Mouse (Mus musculus) CD8-positive naive resting alpha-beta T cell, adult 2 months (primary cell): ENCODE measurements at regions not wholly inside any gene's neighbourhood (a gene's known extent, or its start where the extent isn't known, plus 50 kb on each side); places are given as distances from the start of the nearest gene placed in this dataset.

Experiments
- DNase-seq, 2 experiments: peaks; one replicate each; pipeline ENCODE4 v3.0.0; 2022; ENCODE audit warnings: low read depth in 2 of 2, low spot score in 2 of 2

DNA sequence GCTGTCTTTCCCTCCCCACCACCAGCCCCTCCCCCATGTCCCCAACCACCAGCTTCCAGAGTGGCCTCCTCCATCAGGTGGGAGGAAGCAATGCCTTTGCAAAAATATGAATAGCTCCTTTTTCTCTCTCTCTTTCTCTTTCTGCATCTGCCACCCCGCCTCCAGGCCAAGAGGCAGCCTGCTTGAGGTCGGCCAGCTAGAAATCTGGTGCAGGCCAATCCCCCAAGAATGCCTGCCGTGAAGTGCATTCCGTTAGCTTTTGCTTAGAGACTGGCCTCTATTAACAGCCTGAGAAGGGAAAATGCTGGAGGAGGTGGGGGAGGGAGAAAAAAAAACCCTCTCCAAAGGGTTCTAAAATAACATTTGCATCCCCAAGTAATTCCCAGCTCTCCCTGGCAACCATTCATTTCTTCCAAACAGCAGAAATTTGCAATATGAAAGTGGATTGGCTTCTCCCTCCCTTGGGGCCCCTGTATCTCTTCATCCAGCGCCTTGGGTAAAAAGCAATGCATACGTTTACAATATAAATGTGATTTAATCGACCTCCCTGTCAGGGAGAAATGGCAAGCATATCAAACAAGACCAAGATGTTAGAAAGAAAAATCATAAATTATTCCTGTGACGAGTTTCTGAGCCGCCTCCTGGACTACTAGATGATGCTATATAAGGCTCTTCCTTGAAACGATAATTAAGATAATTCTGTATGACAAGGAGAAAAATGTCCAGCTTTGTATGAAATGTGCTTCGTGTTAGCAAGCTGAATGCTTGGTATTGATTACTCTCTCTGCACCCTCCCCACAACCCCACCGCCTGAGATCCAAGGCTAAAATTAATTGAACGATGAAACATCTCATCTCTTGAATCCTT is 339.8 kb downstream of the Rps24 start:
- DNase-seq: no peak

DNA sequence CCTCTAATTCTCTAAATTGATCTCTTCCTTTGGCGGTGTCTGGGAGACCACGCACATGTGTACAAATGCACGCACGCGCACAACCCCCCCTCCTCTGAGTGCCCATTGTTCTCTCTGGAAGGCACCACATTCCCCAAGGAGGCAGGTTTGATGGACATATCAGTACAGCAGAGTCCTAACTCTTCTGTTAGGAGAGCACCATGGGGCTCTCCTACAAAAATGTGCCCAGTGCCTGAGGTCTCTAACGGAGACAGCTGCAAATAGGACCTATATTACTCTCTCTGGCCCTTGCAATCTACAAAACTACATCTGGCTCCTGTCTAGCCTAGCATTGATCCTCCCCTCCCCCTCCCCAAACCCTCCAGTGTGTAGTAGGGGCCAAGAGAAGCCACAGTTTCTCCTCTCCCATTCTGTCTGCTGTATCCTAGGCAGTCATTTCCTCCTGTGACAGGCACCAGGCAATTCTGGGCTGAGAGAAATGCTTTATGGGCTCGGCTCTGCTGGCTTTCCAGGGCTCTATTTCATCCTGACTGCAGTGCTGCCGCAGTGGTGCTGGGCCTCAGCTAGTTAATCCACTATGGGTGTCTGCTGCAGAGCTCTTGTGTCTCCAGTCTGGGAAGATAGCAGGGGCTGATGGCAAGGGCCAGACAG is 340.6 kb downstream of the Rps24 start:
- DNase-seq: no peak

DNA sequence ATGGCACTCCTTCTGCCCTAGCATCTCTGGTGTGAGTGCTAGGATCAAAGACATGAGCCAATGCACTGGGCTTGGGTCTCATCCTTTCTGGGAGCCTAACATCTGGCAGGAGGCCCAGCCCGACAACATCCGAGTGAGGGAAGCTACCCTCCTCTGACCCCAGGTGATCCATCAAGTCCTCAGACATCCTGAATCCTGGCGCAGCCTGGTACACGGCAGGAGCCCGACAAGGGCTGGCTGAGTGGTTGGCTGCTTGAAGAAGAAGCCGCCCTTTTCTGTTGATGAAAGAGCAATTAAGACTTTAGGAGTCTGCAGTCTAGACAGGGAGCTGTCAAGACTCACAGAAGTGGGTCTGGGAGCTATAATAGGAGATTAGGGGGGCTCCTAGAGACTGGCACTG is 342.1 kb downstream of the Rps24 start:
- no peak for DNase-seq

DNA sequence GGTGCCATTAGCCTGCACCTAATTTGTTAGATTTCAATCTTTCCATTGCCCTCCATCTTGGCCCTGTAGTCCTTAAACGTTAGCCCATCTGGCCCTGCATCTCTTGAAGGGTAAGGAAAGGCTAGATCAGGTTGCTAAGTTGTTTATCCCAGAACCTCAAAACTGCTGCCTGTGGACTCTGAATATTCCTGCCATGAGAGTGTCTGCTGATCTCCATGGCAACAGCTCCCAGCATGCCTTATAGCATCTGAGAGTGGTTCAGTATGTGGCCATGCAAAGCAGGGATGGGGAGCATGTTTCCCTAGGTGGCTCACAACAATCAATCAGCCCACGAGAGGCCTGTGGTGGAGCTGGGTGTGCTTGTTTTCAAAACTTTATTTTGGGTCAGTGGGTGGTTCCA is 346.3 kb downstream of the Rps24 start:
- DNase-seq: no peak

DNA sequence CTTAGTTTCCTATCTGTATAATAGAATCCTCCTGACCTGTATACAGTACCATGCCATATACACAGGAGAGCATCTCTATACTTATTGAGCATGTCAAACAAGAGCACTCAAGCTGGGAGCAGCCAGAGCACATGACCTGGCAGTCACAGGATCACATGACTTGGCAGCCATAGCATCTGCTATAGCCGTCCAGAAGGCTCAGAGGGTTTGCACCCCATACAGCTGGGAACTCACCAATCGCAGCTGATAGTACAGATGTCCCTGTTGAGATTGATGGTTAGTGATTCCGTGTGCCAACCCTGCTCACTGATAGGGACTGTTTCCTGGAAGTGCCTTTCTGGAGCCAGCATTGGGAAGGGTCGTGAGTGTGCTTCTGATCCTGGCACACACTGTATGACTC is 351.3 kb downstream of the Rps24 start:
- no peak for DNase-seq

DNA sequence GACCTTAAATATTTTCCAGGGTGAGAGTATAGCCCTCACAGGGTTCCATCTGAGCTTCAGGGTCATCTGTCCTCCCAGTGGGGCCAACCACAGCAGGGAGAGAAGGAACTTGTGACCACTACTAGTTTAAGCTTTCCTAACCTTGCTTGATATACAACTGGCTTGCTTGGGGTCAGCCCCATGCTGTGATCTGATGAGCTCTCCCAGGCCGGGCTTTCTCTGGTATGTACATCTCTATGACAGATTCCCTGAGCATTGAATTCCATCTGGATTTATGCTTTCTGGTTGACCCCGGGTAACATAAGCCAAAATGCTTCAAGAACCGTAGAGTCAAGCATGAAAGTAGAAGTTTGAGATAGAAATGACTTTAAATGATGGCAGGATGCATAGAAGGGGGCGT is 352.1 kb downstream of the Rps24 start:
- DNase-seq: no peak

DNA sequence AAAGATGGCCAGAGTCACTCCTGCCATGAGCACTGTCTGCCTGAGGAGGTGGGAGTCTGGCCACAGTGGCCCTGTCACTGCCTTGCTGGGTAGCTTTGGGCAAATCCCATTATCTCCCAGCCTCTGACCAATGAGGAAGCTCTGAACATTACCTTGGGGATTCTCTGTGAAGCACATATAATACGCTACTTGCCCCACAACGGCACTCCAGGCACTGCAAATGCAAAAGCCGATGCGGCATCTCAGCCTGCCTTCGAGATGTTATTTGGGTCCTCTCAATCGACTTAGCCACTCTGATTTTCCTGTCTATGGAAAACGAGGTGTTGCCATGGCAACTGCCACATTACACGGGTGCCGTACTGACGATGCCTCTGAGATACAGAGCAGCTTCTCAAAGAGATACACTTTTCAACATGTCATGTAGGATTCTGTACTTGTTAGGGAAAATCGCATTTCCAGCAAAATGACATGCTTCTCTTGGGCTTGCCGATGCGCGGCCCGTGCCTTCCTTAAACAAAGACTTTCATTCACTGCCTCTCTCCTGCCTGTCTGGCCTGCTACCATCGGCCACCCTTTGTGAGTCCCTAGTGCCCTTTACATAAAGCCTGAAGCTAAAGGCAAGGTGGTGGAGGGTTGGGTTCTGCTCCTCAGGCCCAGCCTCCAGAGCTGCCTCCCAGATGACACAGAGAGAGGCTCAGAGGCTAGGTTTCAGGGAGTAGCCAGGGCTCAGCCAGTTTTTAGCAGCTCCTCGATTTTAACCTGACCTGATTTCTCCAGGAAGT is 355.0 kb downstream of the Rps24 start:
- DNase-seq: no peak

DNA sequence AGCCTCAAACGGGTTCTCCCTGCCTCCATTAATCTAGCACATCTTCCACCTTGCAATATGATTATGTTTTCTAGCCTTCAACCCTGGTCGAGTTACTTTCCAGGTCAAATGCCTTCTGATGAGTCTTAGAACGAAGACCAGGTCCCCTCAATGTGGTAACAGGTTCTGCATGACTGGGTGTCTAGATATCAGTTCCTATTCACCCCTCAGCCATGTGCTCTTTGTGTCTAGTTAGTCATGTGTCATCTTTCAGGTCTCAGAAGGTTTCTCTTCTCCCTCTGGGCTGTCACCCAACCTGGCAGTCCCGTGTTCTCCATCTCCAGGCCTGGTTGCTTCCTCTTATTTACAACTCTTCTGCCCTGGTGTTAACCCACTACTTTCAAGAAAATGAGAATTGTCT is 356.7 kb downstream of the Rps24 start:
- DNase-seq: no peak

DNA sequence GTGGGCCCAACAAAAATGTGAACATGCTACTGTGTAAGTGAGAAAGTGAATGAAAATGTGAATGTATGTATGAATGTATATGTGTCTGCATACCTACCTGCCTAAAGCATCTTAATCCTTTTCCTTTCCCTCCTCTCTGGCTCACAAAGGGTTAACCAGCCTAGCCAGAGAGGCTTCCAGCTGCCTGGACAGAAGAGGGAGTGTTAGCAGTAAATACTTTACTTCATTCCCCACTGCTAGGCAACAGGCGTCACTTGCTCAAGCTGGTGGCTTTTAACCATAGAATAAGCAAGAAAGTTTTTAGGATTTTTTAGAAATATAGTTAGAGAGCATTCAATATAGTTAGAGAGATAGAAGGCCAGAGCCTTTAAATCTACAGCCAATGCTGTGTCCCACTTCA is 363.6 kb downstream of the Rps24 start:
- no peak for DNase-seq

DNA sequence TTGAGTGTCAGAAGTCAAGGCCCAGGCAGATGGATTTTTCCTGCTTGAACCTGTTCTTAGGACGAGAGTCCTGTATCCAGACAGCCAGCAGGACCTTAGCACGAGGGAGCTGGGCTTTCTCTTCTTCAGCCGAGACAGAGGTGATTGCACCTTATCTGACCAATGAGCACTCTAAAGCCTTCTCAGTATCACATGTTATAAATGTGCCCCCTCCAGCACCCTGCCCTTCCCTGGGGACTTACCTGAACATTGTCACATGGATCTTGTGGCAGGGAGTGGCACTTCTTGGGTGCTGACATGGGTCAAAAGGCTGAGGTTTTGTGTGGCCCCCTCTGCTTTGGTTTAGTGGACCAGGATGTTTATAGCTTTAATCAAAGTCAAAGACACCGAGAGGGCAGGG is 367.5 kb downstream of the Rps24 start:
- DNase-seq: no peak

DNA sequence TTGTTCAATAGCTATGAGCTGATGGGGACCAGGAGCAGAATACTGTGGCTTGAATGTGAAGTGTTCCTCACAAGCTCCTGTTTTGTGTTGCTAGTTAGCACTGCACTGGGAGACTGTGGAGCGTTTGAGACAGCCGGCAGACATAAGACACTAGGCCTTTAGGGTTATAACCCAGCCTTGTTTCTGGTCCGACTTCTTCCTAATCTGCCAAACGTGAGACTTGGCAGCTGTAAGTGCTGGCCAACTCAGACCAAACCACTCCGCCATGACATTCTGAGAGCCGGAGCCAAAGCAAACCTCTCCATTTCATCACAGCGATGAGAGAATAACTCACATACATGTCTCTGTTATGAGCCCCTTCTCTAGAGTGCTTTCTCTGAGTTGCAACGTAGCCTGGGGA is 375.2 kb downstream of the Rps24 start:
- DNase-seq: no peak

DNA sequence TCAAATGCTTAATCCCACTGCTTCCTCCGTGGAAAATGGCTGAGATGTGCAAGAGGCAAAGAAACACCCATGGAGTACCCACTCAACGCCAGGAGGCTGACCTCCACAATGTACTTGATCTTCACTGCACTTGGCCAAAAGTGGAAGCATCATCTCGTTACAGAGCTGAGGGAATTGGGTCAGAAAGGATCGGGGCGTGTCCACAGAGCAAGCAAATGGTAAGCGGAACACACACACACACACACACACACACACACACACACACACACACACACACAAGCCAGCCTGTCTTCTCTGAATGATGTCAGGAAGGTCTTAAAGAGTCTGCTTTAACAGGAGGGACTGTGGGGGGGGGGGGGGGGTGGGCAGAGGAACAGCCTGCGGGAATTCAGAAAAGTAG is 375.7 kb downstream of the Rps24 start:
- no peak for DNase-seq

DNA sequence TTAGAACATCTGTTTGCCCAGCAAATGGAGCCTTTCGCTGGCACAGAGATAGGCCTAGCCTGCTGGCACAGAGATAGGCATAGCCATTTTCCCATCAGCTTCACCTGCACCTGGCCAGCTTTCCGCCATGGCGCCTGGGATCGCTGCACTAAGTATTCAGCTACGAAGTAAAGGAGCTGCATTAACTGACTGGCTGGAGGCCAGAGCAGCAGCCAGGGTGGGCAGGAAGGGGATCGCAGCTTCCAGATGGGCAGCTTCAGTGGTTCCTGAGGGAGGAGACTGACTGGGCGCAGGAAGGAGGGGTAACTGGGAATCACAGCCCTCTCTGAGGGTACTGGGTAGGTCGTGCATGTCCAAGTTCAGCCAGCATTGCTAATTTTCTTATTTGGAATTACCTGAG is 376.2 kb downstream of the Rps24 start:
- no peak for DNase-seq

DNA sequence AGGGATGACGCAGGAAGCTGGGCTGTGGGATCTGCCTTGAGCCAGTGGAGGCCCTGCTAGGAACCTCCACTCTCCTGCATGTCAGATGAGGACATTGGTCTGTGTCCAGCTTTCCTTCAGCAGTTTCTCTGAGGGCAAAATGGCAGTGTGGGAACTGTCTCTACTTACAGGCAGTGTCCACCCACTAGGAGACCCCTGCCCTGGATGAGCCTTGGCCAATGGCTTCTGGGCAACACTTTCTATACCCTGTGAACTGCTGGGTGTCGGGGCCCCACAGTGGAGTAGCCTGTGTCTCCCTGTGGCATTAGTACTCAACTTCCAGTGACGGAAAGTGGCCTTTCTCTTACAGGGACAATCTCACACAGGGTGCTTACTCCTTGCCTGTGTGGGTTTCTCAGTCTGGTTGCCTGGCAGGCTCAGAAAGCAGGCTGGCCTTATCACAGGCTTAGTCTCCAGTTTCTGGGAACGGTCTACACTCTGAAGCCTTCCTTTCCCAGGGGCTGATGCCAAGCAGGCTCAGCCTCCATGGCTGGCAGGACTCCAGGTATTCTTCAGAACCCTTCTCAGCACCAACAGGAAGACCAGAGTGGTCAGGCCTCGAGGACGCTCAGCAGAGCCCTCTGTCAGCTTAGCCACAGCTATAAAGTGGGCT is 378.8 kb downstream of the Rps24 start:
- no peak for DNase-seq

DNA sequence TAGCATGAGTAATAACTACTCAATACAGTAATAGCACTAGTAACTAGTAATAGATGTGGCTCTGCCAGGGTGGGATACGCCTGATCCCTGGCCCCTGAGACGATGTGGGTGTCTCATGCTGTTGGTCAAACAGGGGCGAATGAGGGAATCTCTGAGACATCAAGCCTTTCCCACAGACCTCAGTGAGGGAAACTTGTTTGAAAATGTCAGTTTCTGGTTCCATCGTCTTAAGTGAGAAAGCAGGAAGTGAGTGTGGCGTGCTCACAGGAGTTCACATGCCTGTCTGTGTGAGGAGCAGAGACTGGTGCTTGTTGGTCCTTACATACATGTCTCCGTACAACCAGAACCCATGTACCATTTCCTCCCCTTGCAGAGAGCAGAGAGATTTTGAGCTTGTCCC is 380.9 kb downstream of the Rps24 start:
- no peak for DNase-seq

DNA sequence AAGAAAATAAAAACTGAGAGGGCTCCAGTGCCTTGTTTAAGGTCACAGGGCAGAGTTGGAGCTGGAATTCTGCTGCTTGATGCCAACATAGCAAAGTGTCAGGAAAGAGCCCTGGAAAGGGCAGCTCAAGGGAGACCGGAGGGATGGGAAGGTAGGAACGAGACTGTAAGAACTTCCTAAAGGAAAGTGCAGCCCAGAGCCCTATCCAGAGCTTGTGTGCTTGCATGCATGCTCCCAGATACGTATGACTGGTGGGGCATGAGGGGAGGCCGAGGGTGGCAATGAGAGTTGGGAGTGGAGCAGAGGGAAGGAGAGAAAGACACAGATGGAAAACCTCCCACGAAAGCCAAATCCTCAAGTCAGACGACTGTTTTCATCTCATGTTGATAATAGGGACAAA is 381.8 kb downstream of the Rps24 start:
- no peak for DNase-seq

DNA sequence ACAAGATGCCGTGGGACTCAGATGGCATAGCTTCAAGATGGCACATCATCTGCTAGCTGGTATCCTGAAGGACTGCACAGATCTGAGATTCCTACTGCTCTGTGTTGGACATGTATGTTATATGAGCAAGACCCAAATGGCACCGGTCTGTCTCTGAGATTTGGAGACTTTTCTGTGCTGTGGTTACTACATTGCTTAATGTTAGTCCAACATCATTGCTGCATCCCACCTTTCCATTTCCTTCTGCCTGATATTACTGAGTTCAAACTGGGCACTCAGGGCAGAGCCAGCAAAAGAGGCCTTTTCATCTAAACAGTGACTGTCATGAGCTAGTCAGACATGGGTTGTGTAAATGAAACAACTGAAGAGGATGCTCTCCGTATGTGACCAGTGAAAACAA is 383.3 kb downstream of the Rps24 start:
- DNase-seq: no peak

DNA sequence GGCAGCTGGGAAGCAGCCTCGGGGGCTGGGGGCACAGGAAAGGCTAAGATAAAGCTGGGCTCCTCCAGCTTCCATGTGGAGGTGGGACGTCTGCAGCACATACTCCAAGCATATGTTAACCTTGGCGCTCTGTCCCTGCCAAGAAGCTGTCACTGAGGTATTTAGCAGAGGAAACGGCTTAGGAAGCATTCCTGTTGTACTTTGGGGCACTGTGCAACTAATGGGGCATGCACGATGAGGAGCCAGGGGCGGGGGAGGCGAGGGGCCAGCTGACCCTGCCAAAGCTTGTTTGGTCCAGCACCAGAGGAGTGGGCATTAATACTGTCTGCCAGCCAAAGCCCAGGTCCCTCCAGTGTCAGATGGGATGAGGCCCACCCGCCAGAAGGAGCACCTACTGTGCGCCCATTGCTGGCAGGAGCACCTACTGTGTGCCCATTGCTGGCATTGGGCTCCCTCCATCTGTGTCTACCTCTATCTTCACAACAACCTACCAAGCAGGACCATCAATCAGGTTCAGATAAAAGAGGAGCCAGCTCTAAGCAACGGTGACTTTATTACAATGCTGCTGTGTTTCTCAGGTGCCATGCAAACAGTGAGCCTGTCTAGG is 384.6 kb downstream of the Rps24 start:
- DNase-seq: no peak

DNA sequence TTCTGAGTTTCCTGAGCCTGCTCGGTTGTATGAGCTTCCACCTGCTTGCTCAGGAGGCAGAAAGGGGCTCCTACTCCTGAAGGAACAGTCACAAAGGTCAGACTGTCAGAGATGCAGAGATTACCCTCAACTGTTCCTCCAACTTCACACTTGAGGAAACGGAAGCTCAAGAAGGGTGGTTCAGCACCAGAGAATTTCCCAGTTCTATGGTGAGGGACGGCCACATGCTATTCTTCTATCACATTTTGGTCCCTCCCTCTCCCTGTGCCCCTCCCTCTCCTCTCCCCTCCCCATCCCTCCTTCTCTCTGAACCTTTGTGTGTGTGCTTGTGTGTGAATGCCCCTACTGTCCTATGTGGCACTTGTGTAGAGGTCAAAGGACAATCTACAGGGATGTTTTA is 386.0 kb downstream of the Rps24 start:
- DNase-seq: no peak

DNA sequence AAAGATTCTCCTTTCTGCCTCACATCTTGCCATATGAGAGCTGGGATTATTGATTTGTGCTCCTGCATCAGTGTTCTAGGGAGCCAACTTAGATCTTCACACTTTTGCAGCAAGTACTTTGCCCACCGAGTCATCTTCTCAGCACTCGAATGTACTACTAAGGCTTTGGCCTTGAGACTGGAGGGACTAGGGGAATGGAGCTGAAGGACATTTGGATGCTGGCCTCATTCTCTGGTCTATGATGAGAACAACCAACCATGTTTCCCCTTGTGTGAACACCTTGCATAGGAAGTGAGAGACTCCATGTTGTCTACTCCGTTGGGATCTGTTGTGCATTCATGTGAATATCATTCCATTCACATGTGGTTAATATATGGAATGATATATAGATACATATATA is 386.5 kb downstream of the Rps24 start:
- DNase-seq: no peak
